Mouse (Mus musculus): Measurements from ENCODE around the gene Eva1c.

GRCm38 (mm10) chr16:90890683-90891082, 64.2 kb downstream of the Eva1c start:
- TF ChIP-seq GATA1 (IDR thresholded peaks at IDR 0.05; ENCODE audit: borderline replicate concordance, low read length) (no peak), FLI1 (IDR thresholded peaks at IDR 0.05; ENCODE audit: low read length) (no peak)

Data from megakaryocyte, embryonic 14.5 days (primary cell).